ENCODE assay signal across 20 mouse cellular contexts in genomic region chr15:25278317-25279156, GRCm38 (mm10).
A peak's percentile ranks its signal among the peaks of the same experiment; 100 is the strongest.
DNase-seq lines count a peak whose midpoint lies in the region; ATAC-seq and TF ChIP-seq lines count a peak whose summit lies in the region.
"Had no signal": no experiment of that assay in that cellular context is flagged by ENCODE, and none has a peak within 500 bp of the region (broad histone marks: within the 10 kb centered on the region; RNA-seq: fewer than 3 reads in every experiment).

No protein-coding gene starts in this region.

- H3K27ac ChIP-seq in forebrain, embryonic 10.5 days: peak overlapping the region; percentile 31
- peak overlapping the region; percentile 23; the same call in 1 of the 2 replicates for H3K27ac ChIP-seq in hindbrain, embryonic 12.5 days
- peak overlapping the region; percentile 5; the same call in 1 of the 2 replicates for H3K27ac ChIP-seq in midbrain, embryonic 14.5 days (replicated peaks; ENCODE audit: low read depth, low read length)
- H3K27ac ChIP-seq: liver, embryonic 15.5 days; stomach, postnatal 0 days had no signal

- no peaks in the 10 kb centered on the region for H3K27me3 ChIP-seq in forebrain, embryonic 10.5 days (ENCODE audit: poor library complexity, severe bottlenecking)
- no peaks in the 10 kb centered on the region for H3K27me3 ChIP-seq in hindbrain, embryonic 12.5 days
- H3K27me3 ChIP-seq in midbrain, embryonic 14.5 days (ENCODE audit: control insufficient read depth, insufficient read depth, low read length): no peaks in the 10 kb centered on the region
- H3K27me3 ChIP-seq: liver, embryonic 15.5 days had no signal

- no peak overlapping the region for H3K9ac ChIP-seq in hindbrain, embryonic 12.5 days
- H3K9ac ChIP-seq in midbrain, embryonic 14.5 days (replicated peaks; ENCODE audit: low read length): no peak overlapping the region
- H3K9ac ChIP-seq: liver, embryonic 15.5 days had no signal

- no peak overlapping the region for H3K4me3 ChIP-seq in forebrain, embryonic 10.5 days
- H3K4me3 ChIP-seq in hindbrain, embryonic 12.5 days: no peak overlapping the region
- no peak overlapping the region for H3K4me3 ChIP-seq in midbrain, embryonic 14.5 days (replicated peaks; ENCODE audit: low read depth, low read length)
- H3K4me3 ChIP-seq: erythroblast, embryonic 14.5 days; liver, embryonic 15.5 days; myocyte had no signal

- peaks cover 30% of the 10 kb centered on the region for H3K4me1 ChIP-seq in forebrain, embryonic 10.5 days
- peaks cover 5% of the 10 kb centered on the region for H3K4me1 ChIP-seq in hindbrain, embryonic 12.5 days
- 0 out of 2 replicates have a peak, but pooled peaks cover 11% of the 10 kb centered on the region for H3K4me1 ChIP-seq in midbrain, embryonic 14.5 days (ENCODE audit: control insufficient read depth, insufficient read depth, low read length)
- H3K4me1 ChIP-seq: liver, embryonic 15.5 days had no signal

- no peak overlapping the region for H3K4me2 ChIP-seq in hindbrain, embryonic 12.5 days (replicated peaks)
- no peak overlapping the region for H3K4me2 ChIP-seq in midbrain, embryonic 14.5 days (ENCODE audit: low read length)
- H3K4me2 ChIP-seq: liver, embryonic 15.5 days had no signal

- TF ChIP-seq CTCF in brain, embryonic 14.5 days (IDR thresholded peaks at IDR 0.05; ENCODE audit: borderline replicate concordance, extremely low read depth, insufficient read depth, insufficient read length): no peak

- DNase-seq in brain, embryonic 14.5 days (ENCODE audit: low read depth): peak; percentile 93
- DNase-seq in forebrain, embryonic 10.5 days (ENCODE audit: extremely low spot score, low spot score): no peak
- DNase-seq in midbrain, embryonic 14.5 days: peak; percentile 62
- no peak for DNase-seq in kidney, postnatal 36 days
- no peak for DNase-seq in spleen, postnatal 36 days (ENCODE audit: low spot score in 2 of 2)
- DNase-seq: cerebellum, adult 11-12 months; cerebellum, postnatal 25 days; heart, adult 18-20 months; kidney, adult 8-10 months; kidney, postnatal 25 days; right cerebral cortex, postnatal 14 days; thymus, postnatal 25 days had no signal

- ATAC-seq in hindbrain, embryonic 12.5 days (ENCODE audit: low FRiP score): peak; percentile 89
- ATAC-seq in midbrain, embryonic 14.5 days (ENCODE audit: low FRiP score, low TSS enrichment): peak; percentile 81
- ATAC-seq in activated CD4-positive, CD25-positive, alpha-beta regulatory T cell, adult 4 months: no peak
- ATAC-seq in inflammation-experienced regulatory T-cells, adult 6 months: no peak
- ATAC-seq: lung, postnatal 0 days had no signal

- H3K9me3 ChIP-seq in forebrain, embryonic 10.5 days: no peaks in the 10 kb centered on the region
- no peaks in the 10 kb centered on the region for H3K9me3 ChIP-seq in hindbrain, embryonic 12.5 days (replicated peaks)
- H3K9me3 ChIP-seq in midbrain, embryonic 14.5 days (ENCODE audit: control insufficient read depth, low read length): no peaks in the 10 kb centered on the region
- H3K9me3 ChIP-seq: liver, embryonic 15.5 days had no signal

- TF ChIP-seq POLR2A in brain, embryonic 14.5 days (IDR thresholded peaks at IDR 0.05; ENCODE audit: borderline replicate concordance, extremely low read depth, insufficient read depth, insufficient read length, poor library complexity, severe bottlenecking): no peak

- no peaks in the 10 kb centered on the region for H3K36me3 ChIP-seq in forebrain, embryonic 10.5 days (replicated peaks)
- no peaks in the 10 kb centered on the region for H3K36me3 ChIP-seq in hindbrain, embryonic 12.5 days
- H3K36me3 ChIP-seq in midbrain, embryonic 14.5 days (ENCODE audit: control insufficient read depth, insufficient read depth, low read length): no peaks in the 10 kb centered on the region
- H3K36me3 ChIP-seq: liver, embryonic 15.5 days had no signal

- 64% methylated on average over 6 of the region's 6 CpGs for WGBS in forebrain, embryonic 10.5 days
- WGBS in hindbrain, embryonic 12.5 days: 52% methylated on average over 6 of the region's 6 CpGs
- WGBS in midbrain, embryonic 14.5 days: 45% methylated on average over 6 of the region's 6 CpGs

Comparison
In these comparisons a context has a peak if more than half of its experiments do, and no peak if none do; other contexts are left out.
1. DNase-seq: peak in brain, embryonic 14.5 days (single experiment) and midbrain, embryonic 14.5 days (single experiment); none in forebrain, embryonic 10.5 days (single experiment), kidney, postnatal 36 days (0 of 2) and spleen, postnatal 36 days (0 of 2).
2. ATAC-seq: peak in hindbrain, embryonic 12.5 days (single experiment) and midbrain, embryonic 14.5 days (single experiment); none in activated CD4-positive, CD25-positive, alpha-beta regulatory T cell, adult 4 months (single experiment) and inflammation-experienced regulatory T-cells, adult 6 months (single experiment).
3. Peak in every context shown above with its lines, with median percentiles within 50 percentile points of each other: H3K27ac ChIP-seq.